Mouse (Mus musculus): ENCODE results near the gene Pias3. TPM values are rescaled to one million over a fixed set of nuclear protein-coding genes. Genes with fewer than 3 reads are reported as not detected.
A peak's percentile ranks its signal among the peaks of the same experiment; 100 is the strongest.

Pias3 gene
- polyA plus RNA-seq, 1 experiment from 2014 or later, result 42.6 TPM

GRCm38 (mm10) chr3:96690298-96690697, 5.9 kb upstream of the Pias3 start:
- no peaks in the 10 kb centered on the region for H3K4me1 ChIP-seq (replicated peaks)
- peaks cover 1% of the 10 kb centered on the region; the same call in 1 of the 2 replicates for H3K27me3 ChIP-seq
- no peak overlapping the region for H3K4me2 ChIP-seq
- no peaks in the 10 kb centered on the region for H3K9me3 ChIP-seq
- no peak overlapping the region for H3K9ac ChIP-seq
- WGBS, result 49% methylated on average over 3 of the region's 3 CpGs
- H3K27ac ChIP-seq (replicated peaks), result no peak overlapping the region
- H3K4me3 ChIP-seq, result no peak overlapping the region
- ATAC-seq (ENCODE audit: low FRiP score, low read depth), result no peak
- no peaks in the 10 kb centered on the region for H3K36me3 ChIP-seq

GRCm38 (mm10) chr3:96692506-96692905, 3.7 kb upstream of the Pias3 start:
- ATAC-seq (ENCODE audit: low FRiP score, low read depth), result no peak
- Histone ChIP-seq H3K27me3 (no peaks in the 10 kb centered on the region), H3K27ac (replicated peaks) (no peak overlapping the region), H3K9me3 (no peaks in the 10 kb centered on the region), H3K4me3 (no peak overlapping the region), H3K4me2 (no peak overlapping the region), H3K4me1 (replicated peaks) (peaks cover 10% of the 10 kb centered on the region), H3K36me3 (no peaks in the 10 kb centered on the region), H3K9ac (no peak overlapping the region)
- 21% methylated on average over 3 of the region's 3 CpGs for WGBS

- no peak for ATAC-seq (ENCODE audit: low FRiP score, low read depth)
- Histone ChIP-seq H3K9me3 (no peaks in the 10 kb centered on the region), H3K36me3 (no peaks in the 10 kb centered on the region), H3K4me1 (replicated peaks) (peaks cover 17% of the 10 kb centered on the region), H3K4me2 (no peak overlapping the region), H3K9ac (no peak overlapping the region), H3K4me3 (no peak overlapping the region), H3K27me3 (no peaks in the 10 kb centered on the region), H3K27ac (replicated peaks) (no peak overlapping the region)
- 90% methylated on average over 1 of the region's 1 CpGs for WGBS
These were observed 2.6 kb upstream of the Pias3 start for GRCm38 (mm10) chr3:96693579-96693978.

- under 1% methylated on average over 79 of the region's 85 CpGs for WGBS
- peak; percentile 91 for ATAC-seq (ENCODE audit: low FRiP score, low read depth)
- Histone ChIP-seq H3K9ac (peak overlapping the region; percentile 90), H3K9me3 (no peaks in the 10 kb centered on the region), H3K36me3 (peaks cover 14% of the 10 kb centered on the region), H3K4me2 (peak overlapping the region; percentile 62), H3K27me3 (no peaks in the 10 kb centered on the region), H3K4me3 (peak overlapping the region; percentile 94), H3K27ac (replicated peaks) (peak overlapping the region; percentile 92), H3K4me1 (replicated peaks) (peaks cover 17% of the 10 kb centered on the region)
These were observed 865 bp downstream of the Pias3 start for GRCm38 (mm10) chr3:96696766-96697732.

DNA sequence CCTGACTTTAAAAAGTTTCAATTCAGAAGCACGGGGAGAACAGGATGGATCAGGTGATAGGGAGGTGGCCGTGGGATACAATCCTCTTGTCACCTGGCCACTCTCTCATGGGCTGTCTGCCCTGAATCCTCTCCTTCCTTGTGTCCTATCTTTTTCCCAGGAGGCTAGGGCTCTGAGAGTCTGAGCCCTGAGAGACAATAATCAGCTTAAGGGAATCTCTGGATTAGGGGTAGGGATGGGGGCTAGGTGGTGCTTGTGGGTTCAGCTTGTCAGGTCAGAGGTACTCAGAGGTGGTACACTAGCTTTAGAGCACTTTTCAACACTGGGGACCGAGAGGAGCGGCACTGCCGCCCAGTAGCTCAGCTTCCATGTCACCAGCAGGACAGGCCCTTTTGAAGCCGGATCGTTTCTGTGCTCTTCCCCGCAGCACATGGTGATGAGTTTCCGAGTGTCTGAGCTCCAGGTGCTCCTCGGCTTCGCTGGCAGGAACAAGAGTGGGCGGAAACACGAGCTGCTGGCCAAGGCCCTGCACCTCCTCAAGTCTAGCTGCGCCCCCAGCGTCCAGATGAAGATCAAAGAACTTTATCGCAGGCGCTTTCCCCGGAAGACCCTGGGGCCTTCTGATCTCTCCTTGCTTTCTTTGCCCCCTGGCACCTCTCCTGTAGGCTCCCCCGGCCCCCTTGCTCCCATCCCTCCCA, 3.0 kb downstream of the Pias3 start:
- ATAC-seq (ENCODE audit: low FRiP score, low read depth), result no peak
- Histone ChIP-seq H3K4me2 (no peak overlapping the region), H3K4me1 (replicated peaks) (peaks cover 17% of the 10 kb centered on the region), H3K36me3 (peaks cover 26% of the 10 kb centered on the region), H3K9ac (no peak overlapping the region), H3K27ac (replicated peaks) (no peak overlapping the region), H3K27me3 (no peaks in the 10 kb centered on the region), H3K4me3 (no peak overlapping the region), H3K9me3 (no peaks in the 10 kb centered on the region)
- WGBS, result 60% methylated on average over 19 of the region's 19 CpGs

DNA sequence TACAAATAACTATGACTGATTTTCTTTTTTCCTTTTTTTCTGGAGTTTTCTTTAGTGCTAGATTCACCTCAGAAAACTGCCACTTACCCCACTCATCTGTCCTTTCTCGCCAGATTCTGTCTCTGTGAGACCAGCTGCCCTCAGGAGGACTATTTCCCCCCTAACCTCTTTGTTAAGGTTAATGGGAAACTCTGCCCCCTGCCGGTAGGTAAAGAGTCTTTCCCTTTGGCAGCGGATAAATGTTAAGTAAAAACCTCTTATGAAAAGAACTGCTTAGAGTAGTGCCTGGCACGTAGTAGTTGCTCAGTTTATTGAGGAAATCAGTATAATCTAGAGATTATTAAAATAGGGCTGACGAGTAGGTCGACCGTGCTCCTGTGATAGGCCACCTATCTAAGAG, 4.2 kb downstream of the Pias3 start:
- WGBS, result 56% methylated on average over 7 of the region's 7 CpGs
- H3K9ac ChIP-seq, result no peak overlapping the region
- H3K9me3 ChIP-seq, result no peaks in the 10 kb centered on the region
- peaks cover 33% of the 10 kb centered on the region for H3K36me3 ChIP-seq
- no peaks in the 10 kb centered on the region for H3K27me3 ChIP-seq
- no peak for ATAC-seq (ENCODE audit: low FRiP score, low read depth)
- no peak overlapping the region for H3K4me3 ChIP-seq
- H3K4me1 ChIP-seq (replicated peaks), result peaks cover 17% of the 10 kb centered on the region
- no peak overlapping the region for H3K4me2 ChIP-seq
- H3K27ac ChIP-seq (replicated peaks), result no peak overlapping the region

GRCm38 (mm10) chr3:96701003-96701402, 4.8 kb downstream of the Pias3 start:
- Histone ChIP-seq H3K27me3 (no peaks in the 10 kb centered on the region), H3K9me3 (no peaks in the 10 kb centered on the region), H3K4me1 (replicated peaks) (peaks cover 12% of the 10 kb centered on the region), H3K4me3 (no peak overlapping the region), H3K9ac (no peak overlapping the region), H3K27ac (replicated peaks) (no peak overlapping the region), H3K36me3 (peaks cover 33% of the 10 kb centered on the region), H3K4me2 (no peak overlapping the region)
- WGBS, result 88% methylated on average over 4 of the region's 4 CpGs
- no peak for ATAC-seq (ENCODE audit: low FRiP score, low read depth)

DNA sequence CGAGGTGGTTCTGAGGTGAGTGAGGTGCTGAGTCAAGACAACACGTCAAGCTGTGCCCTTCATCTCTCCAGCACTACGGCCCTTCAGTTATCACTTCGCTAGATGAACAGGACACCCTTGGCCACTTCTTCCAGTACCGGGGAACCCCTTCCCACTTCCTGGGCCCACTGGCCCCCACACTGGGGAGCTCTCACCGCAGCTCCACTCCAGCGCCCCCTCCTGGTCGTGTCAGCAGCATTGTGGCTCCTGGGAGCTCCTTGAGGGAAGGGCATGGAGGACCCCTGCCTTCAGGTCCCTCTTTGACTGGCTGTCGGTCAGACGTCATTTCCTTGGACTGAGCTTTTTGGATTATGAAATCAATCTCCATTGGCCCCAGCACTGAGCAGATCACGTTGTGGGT, 8.6 kb downstream of the Pias3 start:
- H3K4me1 ChIP-seq (replicated peaks), result peaks cover 6% of the 10 kb centered on the region
- H3K27me3 ChIP-seq, result no peaks in the 10 kb centered on the region
- no peak overlapping the region for H3K4me3 ChIP-seq
- peaks cover 33% of the 10 kb centered on the region for H3K36me3 ChIP-seq
- ATAC-seq (ENCODE audit: low FRiP score, low read depth), result no peak
- no peak overlapping the region for H3K27ac ChIP-seq (replicated peaks)
- 66% methylated on average over 11 of the region's 11 CpGs for WGBS
- H3K9me3 ChIP-seq, result no peaks in the 10 kb centered on the region
- no peak overlapping the region for H3K4me2 ChIP-seq
- no peak overlapping the region for H3K9ac ChIP-seq

- Histone ChIP-seq H3K36me3 (peaks cover 39% of the 10 kb centered on the region), H3K27ac (replicated peaks) (no peak overlapping the region), H3K9me3 (no peaks in the 10 kb centered on the region), H3K27me3 (no peaks in the 10 kb centered on the region), H3K9ac (no peak overlapping the region), H3K4me1 (replicated peaks) (peaks cover 6% of the 10 kb centered on the region), H3K4me2 (no peak overlapping the region), H3K4me3 (no peak overlapping the region)
- no peak for ATAC-seq (ENCODE audit: low FRiP score, low read depth)
- 95% methylated on average over 11 of the region's 11 CpGs for WGBS
These were observed 10.0 kb downstream of the Pias3 start for GRCm38 (mm10) chr3:96706217-96706616.

DNA sequence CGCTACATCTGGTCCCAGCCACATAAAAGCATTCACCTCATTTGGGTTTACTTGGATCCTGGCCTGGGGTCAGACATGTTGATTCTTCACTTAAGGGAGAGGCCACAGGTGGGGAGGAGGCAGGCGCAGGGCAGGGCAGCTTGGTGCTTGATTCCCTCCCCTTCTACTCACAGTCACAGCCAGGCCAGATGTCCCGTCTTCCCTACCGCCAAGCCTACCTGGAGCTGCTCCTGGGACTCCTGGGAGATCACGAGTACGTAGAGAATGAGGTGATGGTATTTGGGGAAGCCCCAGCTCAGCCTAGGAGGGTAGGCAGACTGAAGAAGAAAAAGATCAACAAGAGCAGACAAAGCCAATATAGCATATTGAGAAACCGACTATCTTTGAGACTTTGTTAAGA, 10.8 kb downstream of the Pias3 start:
- no peak overlapping the region for H3K4me2 ChIP-seq
- no peak overlapping the region for H3K4me3 ChIP-seq
- no peak overlapping the region for H3K27ac ChIP-seq (replicated peaks)
- H3K9me3 ChIP-seq, result no peaks in the 10 kb centered on the region
- H3K9ac ChIP-seq, result no peak overlapping the region
- peaks cover 39% of the 10 kb centered on the region for H3K36me3 ChIP-seq
- ATAC-seq (ENCODE audit: low FRiP score, low read depth), result no peak
- WGBS, result 81% methylated on average over 7 of the region's 7 CpGs
- no peaks in the 10 kb centered on the region for H3K27me3 ChIP-seq
- H3K4me1 ChIP-seq (replicated peaks), result peaks cover 6% of the 10 kb centered on the region

DNA sequence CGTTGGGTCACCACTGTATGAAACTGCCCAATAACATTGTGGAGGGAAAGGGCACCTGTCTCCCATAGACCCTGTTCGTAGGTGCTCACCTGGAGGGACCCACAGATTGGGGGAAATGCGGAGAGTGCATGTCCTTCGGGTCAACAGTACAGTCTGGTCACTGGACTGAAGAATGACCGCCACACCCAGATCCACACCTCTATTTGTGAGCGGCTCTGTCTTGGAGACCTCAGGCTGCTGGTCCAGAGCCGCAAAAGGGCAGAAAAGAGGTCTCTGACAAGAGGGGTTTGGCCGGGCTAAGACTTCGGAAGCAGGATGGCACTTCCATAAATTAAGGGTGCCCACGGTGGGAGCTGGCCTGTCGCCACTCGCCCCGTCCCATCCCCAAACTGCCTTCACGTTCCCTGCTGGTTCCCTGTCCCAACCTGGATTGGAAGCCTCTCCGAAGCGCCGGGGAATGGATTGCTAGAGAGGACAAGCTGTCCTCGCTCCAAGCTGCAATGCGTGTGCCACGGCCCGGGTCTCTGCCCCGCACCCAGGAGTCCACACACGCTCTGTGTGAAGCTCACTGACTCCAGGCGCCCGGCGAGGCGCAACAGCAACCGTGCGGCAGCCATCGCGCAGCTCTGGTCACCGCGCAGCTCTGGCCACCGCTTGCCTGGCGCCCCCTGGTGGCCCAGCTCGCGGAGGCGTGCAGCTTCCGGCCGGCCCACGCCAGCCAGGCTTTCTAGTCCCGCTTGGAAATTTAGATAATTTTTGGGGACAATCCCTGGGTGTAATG, 11.9 kb downstream of the Pias3 start, which contains the start of gene Nudt17:
Nudt17 (minus strand) TSS at position 660 of the 781 bp plus-strand sequence.
- peaks cover 39% of the 10 kb centered on the region for H3K36me3 ChIP-seq
- ATAC-seq (ENCODE audit: low FRiP score, low read depth), result peak; percentile 91
- WGBS, result 7% methylated on average over 42 of the region's 42 CpGs

More for the DNA sequence above, 11.9 kb downstream of the Pias3 start, which contains the start of gene Nudt17:
- peak within 1 kb of the TSS; percentile 53 for H3K4me3 ChIP-seq
- H3K9ac ChIP-seq, result peak within 1 kb of the TSS; percentile 71
- H3K27me3 ChIP-seq, result no peaks in the 10 kb centered on the region
- no peaks in the 10 kb centered on the region for H3K9me3 ChIP-seq
- peak within 1 kb of the TSS; percentile 96 for H3K4me2 ChIP-seq
- peaks cover 6% of the 10 kb centered on the region for H3K4me1 ChIP-seq (replicated peaks)
- no peak within 1 kb of the TSS for H3K27ac ChIP-seq (replicated peaks)

Measured in hindbrain, embryonic 15.5 days (tissue).